In the genomic region with DNA sequence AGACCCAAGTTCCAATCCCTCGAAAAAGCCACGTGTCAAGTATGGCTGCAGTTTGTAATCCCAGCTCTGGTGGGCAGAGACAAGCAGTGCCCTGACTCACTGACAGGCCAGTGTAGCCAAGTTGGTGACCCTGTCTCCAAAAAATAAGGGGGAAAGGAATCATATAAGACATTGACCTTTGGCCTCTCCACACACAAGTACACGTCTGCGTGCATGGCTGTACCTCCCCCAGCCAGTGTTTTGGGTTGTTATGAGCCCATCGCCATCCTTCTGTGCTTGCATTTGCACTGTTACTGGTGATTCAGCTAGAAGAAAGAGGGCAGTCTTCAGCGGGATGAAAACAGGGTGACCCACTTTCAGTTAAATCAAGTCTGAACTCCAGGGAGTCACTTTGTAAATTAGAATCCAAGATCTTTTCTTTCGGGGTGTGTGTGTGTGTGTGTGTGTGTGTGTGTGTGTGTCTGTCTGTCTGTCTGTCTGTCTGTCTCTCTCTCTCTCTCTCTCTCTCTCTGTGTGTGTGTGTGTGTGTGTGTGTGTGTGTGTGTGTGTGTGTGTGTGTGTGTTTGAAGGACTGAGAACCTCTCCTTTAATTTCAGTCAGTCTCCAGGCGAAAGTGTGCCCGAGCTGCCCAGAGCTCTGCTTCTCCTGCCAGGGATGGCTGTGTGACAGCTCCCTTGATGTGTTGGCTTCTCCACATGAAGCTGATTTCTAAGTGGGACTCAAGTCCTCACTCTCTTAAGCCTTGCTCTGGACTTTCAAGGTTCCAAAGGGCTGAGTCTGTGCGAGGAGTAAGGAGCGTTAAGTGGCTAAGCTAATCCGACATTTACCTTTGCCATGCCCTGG, we compare ENCODE assay signal across 13 mouse cellular contexts. TPM values are rescaled to one million over a fixed set of nuclear protein-coding genes. Genes with fewer than 3 reads are reported as not detected.
DNase-seq lines count a peak whose midpoint lies in the region; ATAC-seq and TF ChIP-seq lines count a peak whose summit lies in the region.
"Had no signal": no experiment of that assay in that cellular context is flagged by ENCODE, and none has a peak within 500 bp of the region (broad histone marks: within the 10 kb centered on the region; RNA-seq: fewer than 3 reads in every experiment).

No protein-coding gene starts in this region.

- WGBS in forebrain, embryonic 10.5 days, result 53% methylated on average over 12 of the region's 12 CpGs
- WGBS in limb, embryonic 12.5 days, result 66% methylated on average over 12 of the region's 12 CpGs

- TF ChIP-seq CTCF in CH12.LX (conservative IDR thresholded peaks at IDR 0.05 in 1 of 2, IDR thresholded peaks at IDR 0.05 in 1 of 2; ENCODE audit: low read depth in 2 of 2, low read length in 2 of 2), result no peak

- dilution Hi-C loops in CH12.LX (cut with MboI; ENCODE audit: extremely low pct_ligation_motif_present, extremely low pct_unique_long_range_greater_than_20kb, low sequenced_read_pairs), result no loop called here

- no peak for ATAC-seq in limb, embryonic 12.5 days (ENCODE audit: insufficient number of reproducible peaks, insufficient read depth, low FRiP score, low TSS enrichment, low read depth)

- H3K4me3 ChIP-seq in CH12.LX (replicated peaks in 1 of 3; ENCODE audit: low read depth in 2 of 3, low read length in 2 of 3, poor library complexity in 1 of 3), result no peak overlapping the region
- peak overlapping the region; percentile 70; the same call in 1 of the 2 replicates for H3K4me3 ChIP-seq in forebrain, embryonic 10.5 days
- H3K4me3 ChIP-seq in limb, embryonic 12.5 days (replicated peaks), result no peak overlapping the region
- H3K4me3 ChIP-seq: liver, embryonic 13.5 days; megakaryocyte, embryonic 14.5 days had no signal

- no peak overlapping the region for H3K27ac ChIP-seq in CH12.LX (ENCODE audit: insufficient read depth, low read depth)
- peak overlapping the region; percentile 77 for H3K27ac ChIP-seq in forebrain, embryonic 10.5 days
- 0 out of 2 replicates have a peak overlapping the region, but pooled peaks have one; percentile 18 for H3K27ac ChIP-seq in limb, embryonic 12.5 days
- H3K27ac ChIP-seq: liver, embryonic 13.5 days had no signal

- TF ChIP-seq RAD21 in CH12.LX (IDR thresholded peaks at IDR 0.05; ENCODE audit: low read depth, low read length), result no peak

- no peaks in the 10 kb centered on the region for H3K9me3 ChIP-seq in CH12.LX (replicated peaks; ENCODE audit: low read length)
- no peaks in the 10 kb centered on the region for H3K9me3 ChIP-seq in forebrain, embryonic 10.5 days
- no peaks in the 10 kb centered on the region for H3K9me3 ChIP-seq in limb, embryonic 12.5 days
- H3K9me3 ChIP-seq: liver, embryonic 13.5 days; megakaryocyte, embryonic 14.5 days had no signal

- in situ Hi-C loops in CH12.LX (cut with MboI; ENCODE audit: low pct_ligation_motif_present, low pct_unique_long_range_greater_than_20kb, low sequenced_read_pairs), result loop anchor here (5.0 kb wide), 1 partner anchor 35 kb away; no protein-coding TSS in a partner anchor

- TF ChIP-seq POLR2A in CH12.LX (IDR thresholded peaks at IDR 0.05; ENCODE audit: low read depth, low read length), result no peak

- H3K36me3 ChIP-seq in CH12.LX (replicated peaks in 1 of 2; ENCODE audit: control insufficient read depth in 1 of 2, insufficient read depth in 1 of 2, low read length in 1 of 2), result peaks cover 0 to 2% of the 10 kb centered on the region in 2 experiments
- no peaks in the 10 kb centered on the region for H3K36me3 ChIP-seq in forebrain, embryonic 10.5 days (replicated peaks)
- no peaks in the 10 kb centered on the region for H3K36me3 ChIP-seq in limb, embryonic 12.5 days
- H3K36me3 ChIP-seq: liver, embryonic 13.5 days had no signal

- no peaks in the 10 kb centered on the region for H3K79me2 ChIP-seq in CH12.LX (replicated peaks; ENCODE audit: control insufficient read depth, extremely low read depth, insufficient read depth, poor library complexity, severe bottlenecking)

- no peak for TF ChIP-seq EP300 in CH12.LX (IDR thresholded peaks at IDR 0.05; ENCODE audit: low read length)

- H3K27me3 ChIP-seq in CH12.LX (replicated peaks), result no peaks in the 10 kb centered on the region
- peaks cover 4% of the 10 kb centered on the region; the same call in 1 of the 2 replicates for H3K27me3 ChIP-seq in forebrain, embryonic 10.5 days (ENCODE audit: poor library complexity, severe bottlenecking)
- H3K27me3 ChIP-seq in limb, embryonic 12.5 days, result no peaks in the 10 kb centered on the region

- H3K4me1 ChIP-seq in CH12.LX (ENCODE audit: control insufficient read depth in 1 of 2, insufficient read depth in 2 of 2), result peaks cover 6 to 34% of the 10 kb centered on the region in 2 experiments
- peaks cover 71% of the 10 kb centered on the region for H3K4me1 ChIP-seq in forebrain, embryonic 10.5 days
- H3K4me1 ChIP-seq in limb, embryonic 12.5 days (replicated peaks), result peaks cover 16% of the 10 kb centered on the region

- peak; percentile 49 for DNase-seq in adrenal gland, postnatal 14 days
- DNase-seq in adrenal gland, postnatal 25 days, result no peak
- no peak for DNase-seq in CH12.LX (ENCODE audit: extremely low read depth)
- DNase-seq in forebrain, embryonic 10.5 days (ENCODE audit: extremely low spot score, low spot score), result no peak
- DNase-seq in layer of hippocampus, adult 11-12 months (ENCODE audit: low spot score), result no peak
- DNase-seq in T-cell, adult 2 months (ENCODE audit: low spot score), result no peak
- DNase-seq in gastrocnemius, adult 18-20 months (ENCODE audit: low spot score), result no peak
- DNase-seq: heart, postnatal 10 days; kidney, postnatal 4 days; liver, embryonic 13.5 days; right cerebral cortex, adult 18-20 months had no signal

- H3K4me2 ChIP-seq in CH12.LX (ENCODE audit: insufficient read depth, low read depth, poor library complexity, severe bottlenecking), result no peak overlapping the region
- H3K4me2 ChIP-seq in limb, embryonic 12.5 days, result 0 out of 2 replicates have a peak overlapping the region, but pooled peaks have one; percentile 13
- H3K4me2 ChIP-seq: liver, embryonic 13.5 days had no signal

- H3K9ac ChIP-seq in CH12.LX (ENCODE audit: insufficient read depth, low read depth), result peak overlapping the region; percentile 16; the same call in 1 of the 2 replicates
- no peak overlapping the region for H3K9ac ChIP-seq in limb, embryonic 12.5 days (replicated peaks)
- H3K9ac ChIP-seq: liver, embryonic 13.5 days had no signal

TF ChIP-seq in CH12.LX, 34 proteins besides CTCF, POLR2A, EP300 and RAD21:
- TF ChIP-seq ZC3H11A (IDR thresholded peaks at IDR 0.05; ENCODE audit: low read depth, low read length) (no peak), USF2 (conservative IDR thresholded peaks at IDR 0.05; ENCODE audit: low read depth, low read length) (no peak), MAZ (IDR thresholded peaks at IDR 0.05; ENCODE audit: low read depth, low read length) (no peak), SMC3 (IDR thresholded peaks at IDR 0.05; ENCODE audit: low read depth, low read length) (no peak), ELF1 (IDR thresholded peaks at IDR 0.05; ENCODE audit: low read depth, low read length) (no peak), ZMIZ1 (IDR thresholded peaks at IDR 0.05; ENCODE audit: low read depth, low read length) (no peak), NELFE (IDR thresholded peaks at IDR 0.05; ENCODE audit: low read depth, low read length) (no peak), POLR2AphosphoS2 (IDR thresholded peaks at IDR 0.05; ENCODE audit: low read depth, low read length) (no peak), NRF1 (IDR thresholded peaks at IDR 0.05; ENCODE audit: low read depth, low read length) (no peak), RCOR1 (conservative IDR thresholded peaks at IDR 0.05; ENCODE audit: low read depth, low read length) (no peak), MAFK (IDR thresholded peaks at IDR 0.05; ENCODE audit: insufficient replicate concordance, low read length) (no peak), IRF4 (IDR thresholded peaks at IDR 0.05; ENCODE audit: low read depth, low read length) (no peak), MEF2A (IDR thresholded peaks at IDR 0.05; ENCODE audit: borderline replicate concordance, low read depth, low read length) (no peak), USF1 (IDR thresholded peaks at IDR 0.05; ENCODE audit: low read depth, low read length) (no peak)
TF ChIP-seq in CH12.LX: peak in this region for 0.

RNA-seq across cellular contexts. Expression of a gene that starts 43.4 kb away (rescaled TPM):
- 0.33 TPM in 1 of 2 replicates, not detected in the other for total RNA-seq in adrenal gland, postnatal 14 days (2021)
- 0.30 TPM in 1 of 2 replicates, not detected in the other for total RNA-seq in adrenal gland, postnatal 25 days (2021)
- total RNA-seq in CH12.LX (2012; rRNA removed) (0.17 and 0.21 TPM in 2 replicates), CH12.LX (2014; rRNA removed) (0.31 and 0.41 TPM in 2 replicates)
- polyA plus RNA-seq in CH12.LX (2012; ENCODE audit: insufficient read length, low read depth), result 0.34 and 0.71 TPM in 2 replicates
- polyA plus RNA-seq in forebrain, embryonic 10.5 days (2016; fragmentation: Nextera tagmentation; extraction: Ambion mirVana), result 0.87 and 1.5 TPM in 2 replicates
- 0.35 and 0.88 TPM in 2 replicates for polyA plus RNA-seq in limb, embryonic 12.5 days (2016; fragmentation: Nextera tagmentation; extraction: Ambion mirVana)
- total RNA-seq in gastrocnemius, adult 18-20 months (2021), result not detected
- polyA plus RNA-seq: liver, embryonic 13.5 days had no signal
